Mouse (Mus musculus) MEL (cell line): Measurements from ENCODE around the gene Rpia. TPM values are rescaled to one million over a fixed set of nuclear protein-coding genes. Genes with fewer than 3 reads are reported as not detected.

Experiments
- DNase-seq: peaks from one replicate; pipeline ENCODE4 v3.0.0; 2011; ENCODE audit warnings: low read depth, low spot score
- H3K27ac ChIP-seq: 2 replicates; pipeline ENCODE4 v1.5.1; 2012; ENCODE audit warnings: low read depth, mild to moderate bottlenecking, control low read depth, low read length, moderate library complexity; ENCODE audit not compliant: control insufficient read depth
- H3K27me3 ChIP-seq, 2 experiments: fragments of 150-350 bp in 1 of 2; sonication (generic) in 1 of 2; 2 replicates each; pipeline ENCODE4 v1.6.1; 2012; ENCODE audit warnings: low read length in 2 of 2, mild to moderate bottlenecking in 2 of 2, improper control_type of control experiment in 1 of 2, moderate library complexity in 1 of 2; ENCODE audit not compliant: insufficient read depth in 2 of 2, control insufficient read depth in 1 of 2
- H3K36me3 ChIP-seq, 2 experiments: 2 replicates each; pipeline ENCODE4 v1.6.1; 2012 to 2014; ENCODE audit warnings: low read length in 2 of 2, improper control_type of control experiment in 1 of 2, inconsistent platforms in 1 of 2, mild to moderate bottlenecking in 1 of 2; ENCODE audit not compliant: insufficient read depth in 2 of 2, control insufficient read depth in 1 of 2
- H3K4me1 ChIP-seq, 2 experiments: fragments of 150-350 bp in 1 of 2; sonication (generic) in 1 of 2; 2 replicates each; pipeline ENCODE4 v1.6.1; 2012; ENCODE audit warnings: low read length in 2 of 2, improper control_type of control experiment in 1 of 2, mild to moderate bottlenecking in 1 of 2; ENCODE audit not compliant: insufficient read depth in 2 of 2, control insufficient read depth in 1 of 2
- H3K4me3 ChIP-seq, 2 experiments: fragments of 150-350 bp in 1 of 2; sonication (generic) in 1 of 2; 2 replicates each; pipeline ENCODE4 v1.5.1; 2012; ENCODE audit warnings: low read depth in 2 of 2, low read length in 2 of 2, mild to moderate bottlenecking in 2 of 2, moderate library complexity in 2 of 2, control low read depth in 1 of 2, improper control_type of control experiment in 1 of 2; ENCODE audit not compliant: control insufficient read depth in 1 of 2, insufficient read depth in 1 of 2
- H3K79me2 ChIP-seq: 2 replicates; pipeline ENCODE4 v1.6.1; 2012; ENCODE audit warnings: mild to moderate bottlenecking, low read length, moderate library complexity; ENCODE audit not compliant: control insufficient read depth, poor library complexity, insufficient read depth
- H3K9ac ChIP-seq: 2 replicates; pipeline ENCODE4 v1.6.1; 2012; ENCODE audit warnings: low read depth, mild to moderate bottlenecking, control low read depth, low read length, moderate library complexity; ENCODE audit not compliant: control insufficient read depth, poor library complexity, severe bottlenecking
- H3K9me3 ChIP-seq: fragments of 150-350 bp; sonication (generic); replicated peaks from 2 replicates; pipeline ENCODE4 v1.6.1; 2012; ENCODE audit warnings: mild to moderate bottlenecking, low read length, improper control_type of control experiment, moderate library complexity; ENCODE audit not compliant: insufficient read depth
- CHD1 ChIP-seq: IDR thresholded peaks from 2 replicates; pipeline ENCODE4 v1.6.1; 2012; ENCODE audit warnings: low read depth, mild to moderate bottlenecking, inconsistent platforms, low read length, improper control_type of control experiment
- CHD2 ChIP-seq: IDR thresholded peaks from 2 replicates; pipeline ENCODE4 v1.6.1; 2011; ENCODE audit warnings: low read length, improper control_type of control experiment
- ELF1 ChIP-seq: IDR thresholded peaks from 2 replicates; pipeline ENCODE4 v1.6.1; 2014; ENCODE audit warnings: low read depth, mild to moderate bottlenecking, inconsistent platforms, low read length, improper control_type of control experiment, moderate library complexity
- EP300 ChIP-seq, 2 experiments: IDR thresholded peaks; 2 replicates each; pipeline ENCODE4 v1.6.1; 2011; ENCODE audit warnings: improper control_type of control experiment in 2 of 2, low read length in 2 of 2, low read depth in 1 of 2, mild to moderate bottlenecking in 1 of 2
- GABPA ChIP-seq: IDR thresholded peaks from 2 replicates; pipeline ENCODE4 v1.6.1; 2012; ENCODE audit warnings: low read depth, mild to moderate bottlenecking, inconsistent platforms, low read length, improper control_type of control experiment, moderate library complexity
- GATA1 ChIP-seq: IDR thresholded peaks from 2 replicates; pipeline ENCODE4 v1.6.1; 2011; ENCODE audit warnings: low read depth, low read length, improper control_type of control experiment
- KAT2A ChIP-seq: conservative IDR thresholded peaks from 2 replicates; pipeline ENCODE4 v1.6.1; 2012; ENCODE audit warnings: low read depth, low read length, improper control_type of control experiment, inconsistent platforms
- MAFK ChIP-seq: IDR thresholded peaks from 2 replicates; pipeline ENCODE4 v1.6.1; 2011; ENCODE audit warnings: low read depth, mild to moderate bottlenecking, low read length, improper control_type of control experiment, borderline replicate concordance
- MAX ChIP-seq: IDR thresholded peaks from 2 replicates; pipeline ENCODE4 v1.6.1; 2011; ENCODE audit warnings: low read length, improper control_type of control experiment
- MXI1 ChIP-seq: IDR thresholded peaks from 2 replicates; pipeline ENCODE4 v1.6.1; 2011; ENCODE audit warnings: mild to moderate bottlenecking, low read depth, low read length, improper control_type of control experiment
- MYB ChIP-seq: IDR thresholded peaks from 2 replicates; pipeline ENCODE4 v1.6.1; 2011; ENCODE audit warnings: mild to moderate bottlenecking, low read depth, low read length, improper control_type of control experiment
- MYC ChIP-seq: IDR thresholded peaks from 2 replicates; pipeline ENCODE4 v1.6.1; 2011; ENCODE audit warnings: low read depth, mild to moderate bottlenecking, low read length, improper control_type of control experiment, moderate library complexity
- NELFE ChIP-seq: IDR thresholded peaks from 2 replicates; pipeline ENCODE4 v1.6.1; 2011; ENCODE audit warnings: low read depth, low read length, improper control_type of control experiment
- NRF1 ChIP-seq: IDR thresholded peaks from 2 replicates; pipeline ENCODE4 v1.6.1; 2014; ENCODE audit warnings: low read depth, mild to moderate bottlenecking, inconsistent platforms, low read length, improper control_type of control experiment, moderate library complexity; ENCODE audit not compliant: poor library complexity, insufficient read depth, severe bottlenecking
- POLR2A ChIP-seq, 2 experiments: IDR thresholded peaks; 2 replicates each; pipeline ENCODE4 v1.6.1; 2011 to 2012; ENCODE audit warnings: low read length in 2 of 2, mild to moderate bottlenecking in 2 of 2, control low read depth in 1 of 2, improper control_type of control experiment in 1 of 2, low read depth in 1 of 2, moderate library complexity in 1 of 2; ENCODE audit not compliant: control insufficient read depth in 1 of 2, insufficient read depth in 1 of 2, poor library complexity in 1 of 2
- RAD21 ChIP-seq: IDR thresholded peaks from 2 replicates; pipeline ENCODE4 v1.6.1; 2011; ENCODE audit warnings: mild to moderate bottlenecking, low read depth, low read length, improper control_type of control experiment
- SIN3A ChIP-seq: IDR thresholded peaks from 2 replicates; pipeline ENCODE4 v1.6.1; 2012; ENCODE audit warnings: low read length, improper control_type of control experiment, inconsistent platforms
- SMC3 ChIP-seq: IDR thresholded peaks from 2 replicates; pipeline ENCODE4 v1.6.1; 2011; ENCODE audit warnings: low read depth, low read length, improper control_type of control experiment
- TAL1 ChIP-seq: IDR thresholded peaks from 2 replicates; pipeline ENCODE4 v1.6.1; 2012; ENCODE audit warnings: mild to moderate bottlenecking, inconsistent platforms, low read length, moderate library complexity, mixed read lengths
- TBP ChIP-seq: IDR thresholded peaks from 2 replicates; pipeline ENCODE4 v1.8.0; 2011; ENCODE audit warnings: low read depth, low read length, improper control_type of control experiment
- UBTF ChIP-seq: IDR thresholded peaks from 2 replicates; pipeline ENCODE4 v1.6.1; 2012; ENCODE audit warnings: low read depth, mild to moderate bottlenecking, inconsistent platforms, low read length, improper control_type of control experiment, moderate library complexity, borderline replicate concordance; ENCODE audit not compliant: insufficient read depth
- USF1 ChIP-seq: IDR thresholded peaks from 2 replicates; pipeline ENCODE4 v1.6.1; 2014; ENCODE audit warnings: low read depth, mild to moderate bottlenecking, inconsistent platforms, low read length, improper control_type of control experiment, moderate library complexity
- USF2 ChIP-seq, 2 experiments: IDR thresholded peaks; 2 replicates each; pipeline ENCODE4 v1.6.1; 2011 to 2012; ENCODE audit warnings: improper control_type of control experiment in 2 of 2, low read length in 2 of 2, borderline replicate concordance in 1 of 2, inconsistent platforms in 1 of 2, low read depth in 1 of 2, mild to moderate bottlenecking in 1 of 2; ENCODE audit not compliant: insufficient read depth in 1 of 2
- ZC3H11A ChIP-seq: IDR thresholded peaks from 2 replicates; pipeline ENCODE4 v1.6.1; 2012; ENCODE audit warnings: low read depth, mild to moderate bottlenecking, inconsistent platforms, low read length, improper control_type of control experiment
- ZMIZ1 ChIP-seq: IDR thresholded peaks from 2 replicates; pipeline ENCODE4 v1.6.1; 2012; ENCODE audit warnings: low read depth, mild to moderate bottlenecking, inconsistent platforms, low read length, improper control_type of control experiment, moderate library complexity
- ZNF384 ChIP-seq: IDR thresholded peaks from 2 replicates; pipeline ENCODE4 v1.6.1; 2012; ENCODE audit warnings: low read depth, mild to moderate bottlenecking, inconsistent platforms, low read length, improper control_type of control experiment
- polyA plus RNA-seq, 2 experiments: library from polyadenylated mRNA; stranded (reverse) in 1 of 2; unstranded in 1 of 2; fragments of >175 nt in 1 of 2; fragments of >200 nt in 1 of 2; gene quantifications; 2 replicates each; pipeline versions ENCODE4 v1.2.1 to v1.2.4; 2012; ENCODE audit warnings: low replicate concordance in 2 of 2, low read depth in 1 of 2; ENCODE audit not compliant: insufficient read length in 2 of 2, insufficient read depth in 1 of 2, missing spikeins in 1 of 2
- total RNA-seq: library from RNA; depleted of rRNA; stranded (reverse); fragments of 300-350 nt; gene quantifications from 2 replicates; pipeline ENCODE4 v1.2.3, GENCODE M21; 2012

Rpia gene
- total and polyA plus RNA-seq, 3 experiments, result 93.4 to 238 (median 180) TPM

DNA sequence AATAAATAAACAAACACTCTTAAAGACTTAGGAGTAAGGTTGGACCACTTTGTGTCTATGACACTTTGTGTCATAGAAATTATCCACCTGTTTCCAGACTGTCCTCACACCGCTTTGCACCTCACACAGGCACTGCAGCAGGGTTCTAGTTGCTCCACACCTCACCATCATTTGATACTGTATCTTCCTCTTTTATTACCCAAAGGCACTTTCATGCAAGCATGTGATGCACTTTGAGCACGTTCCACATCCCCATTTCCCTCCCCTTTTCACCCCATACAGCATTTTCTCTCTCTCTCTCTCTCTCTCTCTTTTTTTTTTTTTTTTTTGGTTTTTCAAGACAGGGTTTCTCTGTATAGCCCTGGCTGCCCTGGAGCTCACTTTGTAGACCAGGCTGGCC lies 45.3 kb upstream of the Rpia start:
- no peak overlapping the region for H3K27ac ChIP-seq
- no peak overlapping the region for H3K9ac ChIP-seq
- peaks cover 0 to under 1% of the 10 kb centered on the region in 2 experiments; a peak in 2 of 4 replicates for H3K36me3 ChIP-seq
- DNase-seq, result no peak
- peaks cover 0 to 2% of the 10 kb centered on the region in 2 experiments; a peak in 3 of 4 replicates for H3K4me1 ChIP-seq
- H3K9me3 ChIP-seq, result no peaks in the 10 kb centered on the region
- H3K4me3 ChIP-seq, result no peak overlapping the region
- TF ChIP-seq MXI1 (no peak), CHD2 (no peak), NELFE (no peak), MAX (no peak), GATA1 (no peak), ZC3H11A (no peak), POLR2A (IDR thresholded peaks at IDR 0.05; ENCODE audit: control insufficient read depth in 1 of 2, insufficient read depth in 1 of 2, low read depth in 1 of 2, low read length in 2 of 2, poor library complexity in 1 of 2) (no peak), ZNF384 (no peak), SMC3 (no peak), KAT2A (no peak), GABPA (no peak)
- peaks cover 8 to 27% of the 10 kb centered on the region in 2 experiments for H3K27me3 ChIP-seq
- no peaks in the 10 kb centered on the region for H3K79me2 ChIP-seq

DNA sequence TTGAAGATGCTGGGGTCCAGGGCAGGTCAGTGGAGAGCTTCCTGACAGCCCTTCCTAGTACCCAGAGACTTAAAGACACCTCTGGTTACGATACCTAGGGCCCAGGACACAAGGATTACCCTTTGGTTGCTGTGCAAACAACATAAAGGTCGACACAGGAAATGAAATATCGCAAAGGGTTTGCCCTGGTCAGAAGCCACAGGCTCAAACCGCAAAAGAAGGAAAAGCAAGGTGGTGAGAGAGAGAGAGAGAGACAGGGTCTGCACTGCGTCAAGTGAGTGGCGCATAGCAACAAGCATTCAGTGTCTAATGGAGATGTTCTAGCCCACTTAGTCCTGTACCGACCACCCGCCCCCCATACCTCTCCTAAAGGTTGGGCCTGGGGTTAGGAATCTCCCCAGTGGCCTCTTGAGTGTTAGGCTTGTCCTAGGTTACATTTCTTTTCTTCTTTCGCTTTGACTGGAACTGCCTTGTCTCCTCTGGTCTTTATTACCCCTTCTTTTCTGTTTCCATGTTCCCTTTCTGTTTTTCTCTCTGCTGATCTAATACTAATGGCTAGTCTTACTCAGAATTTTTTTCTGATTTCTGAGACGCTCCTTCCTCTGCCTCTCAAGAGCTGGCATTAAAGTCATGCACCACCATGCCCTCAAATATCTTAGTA lies 39.3 kb upstream of the Rpia start:
- H3K27ac ChIP-seq, result no peak overlapping the region
- TF ChIP-seq USF2 (IDR thresholded peaks at IDR 0.05; ENCODE audit: borderline replicate concordance in 1 of 2, insufficient read depth in 1 of 2, low read depth in 1 of 2, low read length in 2 of 2) (no peak), GATA1 (no peak)
- H3K9me3 ChIP-seq, result no peaks in the 10 kb centered on the region
- no peak overlapping the region for H3K4me3 ChIP-seq
- H3K9ac ChIP-seq, result no peak overlapping the region
- DNase-seq, result no peak
- H3K79me2 ChIP-seq, result no peaks in the 10 kb centered on the region
- peaks cover 18 to 46% of the 10 kb centered on the region in 2 experiments for H3K27me3 ChIP-seq
- H3K4me1 ChIP-seq, result no peaks in the 10 kb centered on the region
- H3K36me3 ChIP-seq, result no peaks in the 10 kb centered on the region

- Histone ChIP-seq H3K27ac (no peak overlapping the region), H3K79me2 (no peaks in the 10 kb centered on the region), H3K9ac (no peak overlapping the region), H3K27me3 (peaks cover 18 to 41% of the 10 kb centered on the region in 2 experiments), H3K4me3 (no peak overlapping the region), H3K36me3 (no peaks in the 10 kb centered on the region), H3K9me3 (no peaks in the 10 kb centered on the region), H3K4me1 (no peaks in the 10 kb centered on the region)
- DNase-seq, result no peak
- TF ChIP-seq ZMIZ1 (no peak), UBTF (no peak), MYC (no peak), CHD1 (no peak), SMC3 (no peak), NRF1 (no peak), USF1 (no peak), EP300 (IDR thresholded peaks at IDR 0.05; ENCODE audit: low read depth in 1 of 2, low read length in 2 of 2) (no peak), TBP (no peak), RAD21 (no peak), TAL1 (no peak), MAFK (no peak), ZNF384 (no peak), MYB (no peak), SIN3A (no peak), ELF1 (no peak), CHD2 (no peak), GABPA (no peak), MXI1 (no peak)
Measured at GRCm38 (mm10) chr6:70830552-70830951, 38.5 kb upstream of the Rpia start.
